Mouse (Mus musculus) midbrain, postnatal 0 days (tissue): ENCODE results near the gene Son. TPM values are rescaled to one million over a fixed set of nuclear protein-coding genes. Genes with fewer than 3 reads are reported as not detected.

Experiments used
- ATAC-seq: fragments of 200-750 bp; cut with Nextera tagmentation; 2 replicates; pipeline ENCODE4 v1.8.0; 2017; ENCODE audit warnings: moderate number of reproducible peaks, mild to moderate bottlenecking, moderate TSS enrichment, moderate library complexity; ENCODE audit not compliant: low FRiP score
- DNase-seq: peaks from one replicate; pipeline ENCODE4 v3.0.0-alpha.2; 2015; ENCODE audit warnings: low spot score
- H3K27ac ChIP-seq: fragments of 300-500 bp; sonication (generic); 2 replicates; pipeline ENCODE4 v1.5.1; 2014; ENCODE audit warnings: low read depth, mild to moderate bottlenecking, low read length, mixed read lengths
- H3K27me3 ChIP-seq: fragments of 300-500 bp; sonication (generic); 2 replicates; pipeline ENCODE4 v1.6.1; 2014; ENCODE audit warnings: low read length, control low read depth, mixed read lengths; ENCODE audit not compliant: insufficient read depth
- H3K36me3 ChIP-seq: fragments of 300-500 bp; sonication (generic); 2 replicates; pipeline ENCODE4 v1.6.1; 2014; ENCODE audit warnings: low read length, control low read depth, mixed read lengths; ENCODE audit not compliant: insufficient read depth
- H3K4me1 ChIP-seq: fragments of 300-500 bp; sonication (generic); 2 replicates; pipeline ENCODE4 v1.6.1; 2014; ENCODE audit warnings: mild to moderate bottlenecking, control low read depth, antibody characterized with exemption, low read length, mixed read lengths; ENCODE audit not compliant: insufficient read depth
- H3K4me2 ChIP-seq: fragments of 300-500 bp; sonication (generic); 2 replicates; pipeline ENCODE4 v1.6.1; 2014; ENCODE audit warnings: low read depth, mild to moderate bottlenecking, low read length, mixed read lengths; ENCODE audit not compliant: poor library complexity, severe bottlenecking
- H3K4me3 ChIP-seq: fragments of 300-500 bp; sonication (generic); 2 replicates; pipeline ENCODE4 v1.5.1; 2014; ENCODE audit warnings: low read depth, mild to moderate bottlenecking, low read length, moderate library complexity
- H3K9ac ChIP-seq: fragments of 300-500 bp; sonication (generic); replicated peaks from 2 replicates; pipeline ENCODE4 v1.6.1; 2014; ENCODE audit warnings: mild to moderate bottlenecking, low read length, moderate library complexity, mixed read lengths; ENCODE audit not compliant: poor library complexity, severe bottlenecking
- H3K9me3 ChIP-seq: fragments of 300-500 bp; sonication (generic); 2 replicates; pipeline ENCODE4 v1.6.1; 2016; ENCODE audit warnings: low read length, control low read depth
- CTCF ChIP-seq: IDR thresholded peaks from 2 replicates; pipeline ENCODE4 v1.5.1; 2016; ENCODE audit warnings: antibody characterized with exemption, mild to moderate bottlenecking
- WGBS: fragments of 180-500 bp; shearing (Covaris S2); extraction: QIAGEN DNeasy Blood & Tissue Kit; methylation state at CpG from one replicate; pipeline ENCODE4 v1.1.7; 2014; 5-methylcytosine and 5-hydroxymethylcytosine counted together
- polyA plus RNA-seq: library from polyadenylated mRNA; unstranded; fragments of >200 nt; fragmentation: Nextera tagmentation; extraction: Ambion mirVana; gene quantifications from 2 replicates; pipeline ENCODE4 v1.2.1, GENCODE M21; 2015
- total RNA-seq: library from RNA; depleted of rRNA; stranded (reverse); fragments of >200 nt; gene quantifications from 2 replicates; pipeline ENCODE4 v1.2.3, GENCODE M21; 2014

Son gene
- total and polyA plus RNA-seq, 2 experiments from 2014 or later: 98.4 to 257 TPM

DNA sequence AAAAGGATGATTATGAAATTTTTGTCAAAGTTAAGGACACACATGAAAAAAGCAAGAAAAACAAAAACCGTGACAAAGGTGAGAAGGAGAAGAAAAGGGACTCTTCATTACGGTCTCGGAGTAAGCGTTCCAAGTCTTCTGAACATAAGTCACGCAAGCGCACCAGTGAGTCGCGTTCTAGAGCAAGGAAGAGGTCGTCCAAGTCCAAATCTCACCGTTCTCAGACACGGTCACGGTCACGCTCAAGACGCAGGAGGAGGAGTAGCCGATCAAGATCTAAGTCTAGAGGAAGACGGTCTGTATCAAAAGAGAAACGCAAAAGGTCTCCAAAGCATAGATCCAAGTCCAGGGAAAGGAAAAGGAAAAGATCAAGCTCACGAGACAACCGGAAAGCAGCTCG, 12.5 kb downstream of the Son start:
- H3K36me3 ChIP-seq: peaks cover 75% of the 10 kb centered on the region
- H3K4me1 ChIP-seq: no peaks in the 10 kb centered on the region
- no peak for DNase-seq
- 98% methylated on average over 20 of the region's 20 CpGs for WGBS
- H3K9ac ChIP-seq: no peak overlapping the region
- no peak overlapping the region for H3K4me3 ChIP-seq
- no peaks in the 10 kb centered on the region for H3K9me3 ChIP-seq
- TF ChIP-seq CTCF: no peak
- no peak overlapping the region for H3K27ac ChIP-seq
- ATAC-seq: no peak
- H3K4me2 ChIP-seq: no peak overlapping the region
- H3K27me3 ChIP-seq: no peaks in the 10 kb centered on the region

GRCm38 (mm10) chr16:91661397-91661796, 14.1 kb downstream of the Son start:
- H3K27me3 ChIP-seq: no peaks in the 10 kb centered on the region
- no peak for ATAC-seq
- no peak overlapping the region for H3K27ac ChIP-seq
- H3K4me1 ChIP-seq: no peaks in the 10 kb centered on the region
- no peak overlapping the region for H3K9ac ChIP-seq
- 28% methylated on average over 1 of the region's 1 CpGs for WGBS
- no peaks in the 10 kb centered on the region for H3K9me3 ChIP-seq
- DNase-seq: no peak
- TF ChIP-seq CTCF: no peak
- no peak overlapping the region for H3K4me3 ChIP-seq
- H3K36me3 ChIP-seq: peaks cover 74% of the 10 kb centered on the region
- H3K4me2 ChIP-seq: no peak overlapping the region

GRCm38 (mm10) chr16:91662336-91662735, 15.0 kb downstream of the Son start:
- Histone ChIP-seq H3K4me2 (no peak overlapping the region), H3K4me3 (no peak overlapping the region), H3K9ac (no peak overlapping the region), H3K36me3 (peaks cover 73% of the 10 kb centered on the region), H3K4me1 (no peaks in the 10 kb centered on the region), H3K9me3 (no peaks in the 10 kb centered on the region), H3K27ac (no peak overlapping the region), H3K27me3 (no peaks in the 10 kb centered on the region)
- DNase-seq: no peak
- 94% methylated on average over 16 of the region's 16 CpGs for WGBS
- no peak for ATAC-seq
- TF ChIP-seq CTCF: no peak

GRCm38 (mm10) chr16:91663795-91664194, 16.5 kb downstream of the Son start:
- H3K4me2 ChIP-seq: no peak overlapping the region
- H3K27me3 ChIP-seq: no peaks in the 10 kb centered on the region
- 98% methylated on average over 3 of the region's 3 CpGs for WGBS
- ATAC-seq: no peak
- H3K27ac ChIP-seq: no peak overlapping the region
- no peak for TF ChIP-seq CTCF
- no peak overlapping the region for H3K4me3 ChIP-seq
- no peak for DNase-seq
- no peaks in the 10 kb centered on the region for H3K9me3 ChIP-seq
- no peak overlapping the region for H3K9ac ChIP-seq
- H3K4me1 ChIP-seq: no peaks in the 10 kb centered on the region
- H3K36me3 ChIP-seq: peaks cover 66% of the 10 kb centered on the region

- Histone ChIP-seq H3K36me3 (peaks cover 58% of the 10 kb centered on the region), H3K9me3 (no peaks in the 10 kb centered on the region), H3K27me3 (no peaks in the 10 kb centered on the region), H3K4me3 (no peak overlapping the region), H3K9ac (no peak overlapping the region), H3K4me1 (no peaks in the 10 kb centered on the region), H3K4me2 (no peak overlapping the region), H3K27ac (no peak overlapping the region)
- TF ChIP-seq CTCF: no peak
- DNase-seq: no peak
- 85% methylated on average over 4 of the region's 4 CpGs for WGBS
- no peak for ATAC-seq
Observed at GRCm38 (mm10) chr16:91674500-91674899, 27.2 kb downstream of the Son start.

GRCm38 (mm10) chr16:91678147-91678911, 31.0 kb downstream of the Son start:
- no peak for ATAC-seq
- no peak overlapping the region for H3K4me3 ChIP-seq
- no peak overlapping the region for H3K9ac ChIP-seq
- peaks cover 70% of the 10 kb centered on the region for H3K36me3 ChIP-seq
- 92% methylated on average over 5 of the region's 5 CpGs for WGBS
- no peak overlapping the region for H3K27ac ChIP-seq
- no peaks in the 10 kb centered on the region for H3K27me3 ChIP-seq
- H3K4me2 ChIP-seq: no peak overlapping the region
- H3K4me1 ChIP-seq: no peaks in the 10 kb centered on the region
- no peak for DNase-seq
- H3K9me3 ChIP-seq: no peaks in the 10 kb centered on the region
- no peak for TF ChIP-seq CTCF
